Mouse (Mus musculus): Measurements from ENCODE around the gene Tmem59.

DNA sequence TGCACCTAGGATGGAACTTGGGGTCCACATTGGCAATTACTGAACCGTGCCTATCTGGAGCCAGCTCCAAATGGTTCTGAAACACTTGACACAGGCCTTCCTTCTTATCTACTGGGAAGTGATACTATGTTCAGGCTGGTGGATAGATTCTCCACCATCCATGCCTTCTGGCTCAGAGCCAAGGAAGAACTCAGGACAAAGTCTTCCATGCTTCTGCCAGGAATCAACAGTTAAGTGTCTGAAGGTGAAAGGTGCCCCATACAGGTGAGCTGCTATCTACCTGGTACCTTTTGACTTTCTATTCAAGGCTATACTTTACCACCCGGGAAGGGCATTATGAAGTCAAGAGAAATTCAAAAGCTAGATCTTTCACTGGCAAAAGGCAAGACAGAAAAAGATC, 60.1 kb downstream of the Tmem59 start:
- TF ChIP-seq POLR2A (IDR thresholded peaks at IDR 0.05; ENCODE audit: insufficient read length, low read depth) = no peak
- TF ChIP-seq E2F4 (IDR thresholded peaks at IDR 0.05; ENCODE audit: insufficient read depth) = no peak
- TF ChIP-seq TCF12 (IDR thresholded peaks at IDR 0.05; ENCODE audit: insufficient read depth, poor library complexity, severe bottlenecking) = no peak
- no peak for TF ChIP-seq MAX (IDR thresholded peaks at IDR 0.05; ENCODE audit: low read depth)
- no peak for TF ChIP-seq TCF3 (IDR thresholded peaks at IDR 0.05; ENCODE audit: insufficient read length, low read depth)
- TF ChIP-seq USF1 (IDR thresholded peaks at IDR 0.05; ENCODE audit: low read depth) = no peak
- TF ChIP-seq CEBPB (IDR thresholded peaks at IDR 0.05; ENCODE audit: insufficient read depth, poor library complexity, severe bottlenecking) = no peak
- TF ChIP-seq POLR2AphosphoS2 (IDR thresholded peaks at IDR 0.05; ENCODE audit: insufficient read length, low read depth) = no peak
- TF ChIP-seq MYOG (IDR thresholded peaks at IDR 0.05; ENCODE audit: control insufficient read depth in 1 of 3, insufficient read depth in 1 of 3, insufficient read length in 2 of 3, low read depth in 2 of 3) = no peak

Data from myocyte (in vitro differentiated cells).